Mouse (Mus musculus) myocyte (in vitro differentiated cells): ENCODE measurements around the gene Primpol.

Source experiments
- E2F4 ChIP-seq: IDR thresholded peaks from one replicate; pipeline ENCODE4 v1.6.1; 2011; ENCODE audit warnings: mild to moderate bottlenecking, control low read depth, moderate library complexity; ENCODE audit not compliant: insufficient read depth
- MAX ChIP-seq: IDR thresholded peaks from one replicate; pipeline ENCODE4 v1.6.1; 2011; ENCODE audit warnings: low read depth, mild to moderate bottlenecking, control low read depth
- POLR2A ChIP-seq: IDR thresholded peaks from one replicate; pipeline ENCODE4 v1.6.1; 2011; ENCODE audit warnings: low read depth, mild to moderate bottlenecking, control low read depth, moderate library complexity; ENCODE audit not compliant: insufficient read length
- TCF12 ChIP-seq: IDR thresholded peaks from one replicate; pipeline ENCODE4 v1.6.1; 2011; ENCODE audit warnings: mild to moderate bottlenecking, control low read depth; ENCODE audit not compliant: poor library complexity, insufficient read depth, severe bottlenecking
- USF1 ChIP-seq: IDR thresholded peaks from one replicate; pipeline ENCODE4 v1.6.1; 2011; ENCODE audit warnings: low read depth, mild to moderate bottlenecking, control low read depth, moderate library complexity

- TF ChIP-seq POLR2A (no peak), E2F4 (no peak), USF1 (no peak), MAX (no peak), TCF12 (no peak)
These were observed 10.1 kb downstream of the Primpol start for GRCm38 (mm10) chr8:46606930-46607329.
